8 mouse cellular contexts compared by ENCODE assay signal in the genomic region with DNA sequence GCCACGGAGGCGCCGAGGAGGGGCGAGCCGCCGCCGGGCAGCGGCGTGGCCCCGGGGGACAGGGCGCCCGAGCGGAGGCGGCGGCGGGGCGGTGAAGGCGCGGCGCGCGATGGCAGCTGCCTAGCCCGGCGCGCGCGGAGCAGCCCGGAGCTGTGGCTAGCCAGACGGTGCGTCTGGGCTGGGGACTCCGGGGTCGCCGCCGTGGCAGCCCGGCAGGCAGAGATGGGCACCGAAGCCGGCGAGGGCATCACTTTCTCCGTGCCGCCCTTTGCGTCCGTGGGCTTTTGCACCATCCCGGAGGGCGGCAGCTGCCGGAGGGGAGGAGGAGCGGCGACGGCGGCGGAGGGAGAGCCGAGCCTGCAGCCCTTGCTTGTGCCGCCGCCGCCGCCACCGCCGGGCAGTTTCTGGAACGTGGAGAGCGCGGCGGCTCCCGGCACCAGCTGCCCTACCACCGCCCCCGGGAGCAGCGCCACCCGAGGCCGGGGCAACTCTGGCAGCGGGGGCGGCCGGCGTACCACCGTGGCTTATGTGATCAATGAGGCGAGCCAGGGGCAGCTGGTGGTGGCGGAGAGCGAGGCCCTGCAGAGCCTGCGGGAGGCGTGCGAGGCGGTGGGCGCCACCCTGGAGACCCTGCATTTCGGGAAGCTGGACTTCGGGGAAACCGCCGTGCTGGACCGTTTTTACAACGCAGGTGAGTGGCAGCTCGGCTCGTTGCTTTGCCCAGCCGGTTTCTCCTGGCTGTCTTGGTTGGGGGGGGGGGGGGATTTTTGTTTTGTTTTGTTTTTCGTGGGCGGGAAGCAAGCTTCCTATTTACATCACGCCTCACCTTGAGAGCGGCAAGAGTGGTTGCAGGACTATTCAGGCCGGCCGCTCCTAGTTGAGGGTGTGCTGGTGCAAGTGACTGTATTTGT. TPM values are rescaled to one million over a fixed set of nuclear protein-coding genes. Genes with fewer than 3 reads are reported as not detected.
DNase-seq lines count a peak whose midpoint lies in the region; ATAC-seq lines count a peak whose summit lies in the region.

TSS of gene Map3k5 (plus strand) at position 89 of the 911 bp plus-strand sequence.

- peak within 1 kb of the TSS; percentile 95 for H3K27ac ChIP-seq in heart, embryonic 10.5 days
- peak within 1 kb of the TSS; percentile 90 for H3K27ac ChIP-seq in kidney, embryonic 15.5 days
- H3K27ac ChIP-seq in liver, embryonic 13.5 days, result peak within 1 kb of the TSS; percentile 41; the same call in 1 of the 2 replicates

- H3K36me3 ChIP-seq in heart, embryonic 10.5 days, result no peaks in the 10 kb centered on the region
- H3K36me3 ChIP-seq in kidney, embryonic 15.5 days, result no peaks in the 10 kb centered on the region
- no peaks in the 10 kb centered on the region for H3K36me3 ChIP-seq in liver, embryonic 13.5 days

- peak within 1 kb of the TSS; percentile 89 for H3K4me3 ChIP-seq in heart, embryonic 10.5 days
- H3K4me3 ChIP-seq in kidney, embryonic 15.5 days (replicated peaks), result peak within 1 kb of the TSS; percentile 85
- H3K4me3 ChIP-seq in liver, embryonic 13.5 days (replicated peaks), result peak within 1 kb of the TSS; percentile 69

- ATAC-seq in kidney, embryonic 15.5 days (replicated peaks; ENCODE audit: low FRiP score), result peak; percentile 52
- peak; percentile 62 for ATAC-seq in liver, embryonic 13.5 days (ENCODE audit: low read depth)

- H3K9ac ChIP-seq in kidney, embryonic 15.5 days, result peak within 1 kb of the TSS; percentile 88
- peak within 1 kb of the TSS; percentile 71 for H3K9ac ChIP-seq in liver, embryonic 13.5 days

- DNase-seq in A20 (ENCODE audit: low read depth, low spot score), result peak; percentile 82
- peak; percentile 47 for DNase-seq in T-cell, adult 2 months (ENCODE audit: low spot score)
- peak; percentile 64 for DNase-seq in embryo, embryonic 10.5 days (ENCODE audit: low spot score)
- peak; percentile 83 for DNase-seq in heart, embryonic 10.5 days (ENCODE audit: low spot score)
- DNase-seq in liver, embryonic 13.5 days, result no peak
- DNase-seq in naive thymus-derived CD4-positive, alpha-beta T cell, adult 2 months (ENCODE audit: low read depth), result peak; percentile 73
- peak; percentile 57 for DNase-seq in thymus, postnatal 14 days

- H3K9me3 ChIP-seq in heart, embryonic 10.5 days, result no peaks in the 10 kb centered on the region
- H3K9me3 ChIP-seq in kidney, embryonic 15.5 days (replicated peaks), result no peaks in the 10 kb centered on the region
- H3K9me3 ChIP-seq in liver, embryonic 13.5 days (replicated peaks), result no peaks in the 10 kb centered on the region

- peak within 1 kb of the TSS; percentile 98 for H3K4me2 ChIP-seq in kidney, embryonic 15.5 days
- peak within 1 kb of the TSS; percentile 88 for H3K4me2 ChIP-seq in liver, embryonic 13.5 days

- H3K27me3 ChIP-seq in heart, embryonic 10.5 days (ENCODE audit: insufficient read depth, poor library complexity, severe bottlenecking), result peaks cover 5% of the 10 kb centered on the region; the same call in 1 of the 2 replicates
- peaks cover 12% of the 10 kb centered on the region for H3K27me3 ChIP-seq in kidney, embryonic 15.5 days
- peaks cover 42% of the 10 kb centered on the region for H3K27me3 ChIP-seq in liver, embryonic 13.5 days

- H3K4me1 ChIP-seq in heart, embryonic 10.5 days, result peaks cover 39% of the 10 kb centered on the region
- H3K4me1 ChIP-seq in kidney, embryonic 15.5 days, result peaks cover 43% of the 10 kb centered on the region
- peaks cover 40% of the 10 kb centered on the region for H3K4me1 ChIP-seq in liver, embryonic 13.5 days (replicated peaks)

- under 1% methylated on average over 82 of the region's 95 CpGs for WGBS in heart, embryonic 10.5 days
- under 1% methylated on average over 89 of the region's 95 CpGs for WGBS in kidney, embryonic 15.5 days
- 1% methylated on average over 80 of the region's 95 CpGs for WGBS in liver, embryonic 13.5 days (ENCODE audit: insufficient replicate concordance)

RNA-seq across cellular contexts. Expression of gene Map3k5, which starts in this region (rescaled TPM):
- 2.4 and 2.6 TPM in 2 replicates for polyA plus RNA-seq in heart, embryonic 10.5 days (2016; fragmentation: Nextera tagmentation; extraction: Ambion mirVana)
- polyA plus RNA-seq in kidney, embryonic 15.5 days (2015; fragmentation: Nextera tagmentation; extraction: Ambion mirVana), result 2.7 and 3.0 TPM in 2 replicates
- 0.71 and 0.78 TPM in 2 replicates for polyA plus RNA-seq in liver, embryonic 13.5 days (2015; fragmentation: Nextera tagmentation; extraction: Ambion mirVana)

Comparison
In these comparisons a context has a peak if more than half of its experiments do, and no peak if none do; other contexts are left out.
1. Peak in ATAC-seq, H3K4me3 ChIP-seq, H3K27ac ChIP-seq, H3K9ac ChIP-seq and H3K4me2 ChIP-seq in liver, embryonic 13.5 days; RNA of the gene not detected or under 1 TPM.
2. H3K27ac ChIP-seq: peak in every context shown above with its lines; median percentile 95 in heart, embryonic 10.5 days; 90 in kidney, embryonic 15.5 days; 41 in liver, embryonic 13.5 days.